Mouse (Mus musculus) cortical plate, adult 2 months (tissue): ENCODE measurements around the gene Henmt1. TPM values are rescaled to one million over a fixed set of nuclear protein-coding genes. Genes with fewer than 3 reads are reported as not detected.

Experiments used
- H3K27ac ChIP-seq: fragments of 200-500 bp; 2 replicates; pipeline ENCODE4 v1.5.1; 2012; ENCODE audit warnings: low read length, control low read depth, inconsistent platforms; ENCODE audit not compliant: insufficient read depth
- H3K4me1 ChIP-seq: fragments of 200-500 bp; 2 replicates; pipeline ENCODE4 v1.6.1; 2011; ENCODE audit warnings: low read length; ENCODE audit not compliant: control insufficient read depth, insufficient read depth
- H3K4me3 ChIP-seq: fragments of 200-500 bp; 2 replicates; pipeline ENCODE4 v1.5.1; 2011; ENCODE audit warnings: mild to moderate bottlenecking, low read length, control low read depth; ENCODE audit not compliant: insufficient read depth
- CTCF ChIP-seq: fragments of 200-500 bp; IDR thresholded peaks from 2 replicates; pipeline ENCODE4 v1.5.1; 2011; ENCODE audit warnings: mild to moderate bottlenecking, control low read depth, low read length; ENCODE audit not compliant: insufficient read depth; ENCODE audit errors: extremely low read depth
- POLR2A ChIP-seq: fragments of 200-500 bp; IDR thresholded peaks from 2 replicates; pipeline ENCODE4 v1.6.1; 2011; ENCODE audit warnings: mild to moderate bottlenecking, low read length, control low read depth; ENCODE audit not compliant: insufficient read depth; ENCODE audit errors: extremely low read depth
- polyA plus RNA-seq: library from polyadenylated mRNA; depleted of rRNA; stranded (reverse); fragments of >200 nt; gene quantifications from 2 replicates; pipeline ENCODE4 v1.2.3, GENCODE M21; 2012; rRNA removed

Gene Henmt1
- 1.5 and 1.7 TPM in 2 replicates for polyA plus RNA-seq

DNA sequence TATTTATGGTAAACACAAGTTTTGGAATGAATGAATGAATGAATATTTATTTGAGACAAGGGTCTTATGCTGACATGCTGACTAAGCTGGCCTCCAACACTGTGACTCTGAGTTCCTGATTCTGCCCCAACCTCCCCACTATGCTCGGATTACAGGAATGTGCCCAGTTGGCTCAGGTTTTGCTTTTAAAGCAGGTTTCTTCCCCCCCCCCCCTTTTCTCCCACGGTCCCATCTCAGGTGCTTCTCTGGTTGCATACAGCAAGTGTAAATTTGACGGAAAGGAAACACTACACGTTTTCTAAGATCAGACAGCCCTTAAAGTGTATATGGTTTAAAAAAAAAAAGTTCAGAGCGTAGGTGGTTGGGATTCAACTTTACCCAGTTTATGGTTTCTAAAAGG lies at the start of gene Henmt1:
Gene Henmt1 (plus strand): TSS at position 301 of the 400 bp plus-strand sequence.
- Histone ChIP-seq H3K4me1 (no peaks in the 10 kb centered on the region), H3K4me3 (peak within 1 kb of the TSS; percentile 18), H3K27ac (no peak within 1 kb of the TSS)
- TF ChIP-seq POLR2A (no peak), CTCF (no peak)

DNA sequence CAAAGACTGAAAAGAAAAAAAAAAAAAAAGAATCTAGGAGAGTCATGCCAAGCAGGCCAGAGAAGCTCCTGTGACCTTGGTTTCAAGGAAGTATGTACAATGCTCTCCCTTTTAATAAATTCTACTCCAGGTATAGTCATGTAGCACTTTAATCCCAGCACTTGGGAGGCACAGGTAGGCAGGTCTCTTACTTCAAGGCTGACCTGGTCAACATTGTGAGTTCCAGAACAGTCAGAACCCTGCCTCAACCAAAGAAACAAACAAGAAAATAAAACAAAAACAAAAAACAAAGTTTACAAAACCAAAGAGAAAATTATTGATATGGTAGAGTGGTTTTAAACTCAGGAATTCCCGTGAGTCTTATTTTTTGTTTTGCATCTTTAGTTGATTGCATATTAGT lies 49.8 kb upstream of the Henmt1 start, which contains the start of gene Fndc7:
Gene Fndc7 (minus strand): TSS at position 101 of the 400 bp plus-strand sequence.
- TF ChIP-seq CTCF (no peak), POLR2A (no peak)
- no peak within 1 kb of the TSS for H3K27ac ChIP-seq
- no peaks in the 10 kb centered on the region for H3K4me1 ChIP-seq

GRCm38 (mm10) chr3:108892080-108892479 lies 47.6 kb upstream of the Henmt1 start:
- TF ChIP-seq CTCF: no peak
- TF ChIP-seq POLR2A: no peak
- no peaks in the 10 kb centered on the region for H3K4me1 ChIP-seq
- H3K27ac ChIP-seq: no peak overlapping the region
- no peak overlapping the region for H3K4me3 ChIP-seq

More for the DNA sequence above, 49.8 kb upstream of the Henmt1 start, which contains the start of gene Fndc7:
- H3K4me3 ChIP-seq: no peak within 1 kb of the TSS

DNA sequence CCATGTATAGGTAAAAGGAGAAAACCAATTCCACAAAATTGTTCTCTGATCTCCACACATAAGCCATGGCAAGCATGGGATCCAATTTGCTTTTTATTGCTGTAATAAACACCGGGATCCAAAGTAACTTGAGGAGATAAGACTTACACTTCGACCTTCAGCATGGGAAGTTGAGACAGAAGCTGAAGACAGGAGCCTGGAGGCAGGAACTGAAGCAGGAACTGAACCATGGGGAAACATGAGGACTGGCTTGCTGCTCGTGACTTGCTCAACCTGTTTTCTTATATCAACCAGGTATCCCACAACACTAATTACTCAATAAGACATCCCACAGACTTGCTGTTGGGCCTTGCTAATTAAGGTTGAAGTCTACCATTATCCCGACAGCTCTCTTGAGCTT lies 46.8 kb upstream of the Henmt1 start:
- Histone ChIP-seq H3K4me3 (no peak overlapping the region), H3K27ac (no peak overlapping the region), H3K4me1 (no peaks in the 10 kb centered on the region)
- TF ChIP-seq CTCF (no peak), POLR2A (no peak)

GRCm38 (mm10) chr3:108898640-108899039 lies 41.0 kb upstream of the Henmt1 start:
- H3K27ac ChIP-seq: no peak overlapping the region
- H3K4me3 ChIP-seq: no peak overlapping the region
- H3K4me1 ChIP-seq: no peaks in the 10 kb centered on the region
- no peak for TF ChIP-seq CTCF
- TF ChIP-seq POLR2A: no peak

GRCm38 (mm10) chr3:108900147-108900546 lies 39.5 kb upstream of the Henmt1 start:
- Histone ChIP-seq H3K4me1 (no peaks in the 10 kb centered on the region), H3K4me3 (no peak overlapping the region), H3K27ac (no peak overlapping the region)
- TF ChIP-seq POLR2A: no peak
- TF ChIP-seq CTCF: no peak

DNA sequence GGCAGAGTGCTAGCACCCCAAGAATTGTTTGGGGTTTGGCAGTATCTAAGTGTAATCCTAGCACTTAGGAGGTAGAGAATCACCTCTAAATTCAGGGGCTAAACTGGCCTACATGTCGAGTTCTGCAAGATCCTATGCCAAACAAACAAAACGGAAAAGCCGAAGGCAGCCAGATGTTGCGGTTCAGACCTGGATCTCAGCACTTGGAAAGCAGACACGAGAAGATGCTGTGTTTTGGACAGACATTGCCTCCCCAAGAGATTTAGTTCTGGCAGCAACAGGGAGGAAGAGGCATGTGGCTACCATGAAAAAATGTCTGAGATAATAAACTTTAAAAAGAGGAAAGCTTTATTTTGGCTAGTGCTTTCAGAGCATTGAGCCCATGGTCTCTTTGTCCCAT lies 39.0 kb upstream of the Henmt1 start:
- TF ChIP-seq CTCF: no peak
- TF ChIP-seq POLR2A: no peak
- no peaks in the 10 kb centered on the region for H3K4me1 ChIP-seq
- H3K4me3 ChIP-seq: no peak overlapping the region
- H3K27ac ChIP-seq: no peak overlapping the region

DNA sequence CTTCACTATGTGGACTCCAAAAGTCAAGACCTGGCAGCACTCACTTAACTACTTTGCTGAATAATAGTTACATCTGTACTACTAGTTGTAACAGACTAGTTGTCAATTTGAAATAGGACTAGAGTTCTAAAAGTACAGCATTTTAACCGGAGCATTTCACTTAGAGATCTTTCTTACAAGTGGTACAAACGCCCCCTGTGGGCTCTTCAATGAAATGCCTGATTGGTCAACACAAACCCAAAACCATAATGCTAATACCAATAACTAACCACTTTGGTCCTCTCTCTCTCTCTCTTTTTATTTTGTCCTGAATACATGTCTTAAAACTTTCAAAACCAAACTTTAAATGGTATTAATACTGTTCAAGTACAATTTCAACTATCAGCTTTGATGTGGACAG lies 37.6 kb upstream of the Henmt1 start:
- Histone ChIP-seq H3K4me3 (no peak overlapping the region), H3K27ac (no peak overlapping the region), H3K4me1 (no peaks in the 10 kb centered on the region)
- no peak for TF ChIP-seq POLR2A
- TF ChIP-seq CTCF: no peak

DNA sequence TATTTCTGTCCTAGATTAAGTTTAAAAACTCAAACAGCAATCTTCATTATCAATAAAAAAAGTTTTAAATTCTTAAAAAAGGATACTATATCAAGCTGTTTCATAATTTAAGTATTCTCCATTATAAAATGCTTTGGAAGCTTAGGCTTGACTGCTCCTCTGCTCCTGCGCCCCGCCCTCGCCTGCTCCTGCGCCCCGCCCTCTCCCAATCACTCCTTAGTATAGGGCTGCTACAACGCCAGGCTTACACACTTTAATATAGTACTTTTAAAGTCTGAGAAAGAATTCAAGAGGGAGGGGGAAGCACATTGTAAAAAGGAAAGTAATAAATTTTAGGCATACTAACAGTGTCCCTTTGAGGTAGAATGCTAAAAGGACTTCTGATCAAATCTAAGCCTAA lies 36.7 kb upstream of the Henmt1 start:
- Histone ChIP-seq H3K4me3 (no peak overlapping the region), H3K27ac (no peak overlapping the region), H3K4me1 (no peaks in the 10 kb centered on the region)
- TF ChIP-seq POLR2A (no peak), CTCF (no peak)

DNA sequence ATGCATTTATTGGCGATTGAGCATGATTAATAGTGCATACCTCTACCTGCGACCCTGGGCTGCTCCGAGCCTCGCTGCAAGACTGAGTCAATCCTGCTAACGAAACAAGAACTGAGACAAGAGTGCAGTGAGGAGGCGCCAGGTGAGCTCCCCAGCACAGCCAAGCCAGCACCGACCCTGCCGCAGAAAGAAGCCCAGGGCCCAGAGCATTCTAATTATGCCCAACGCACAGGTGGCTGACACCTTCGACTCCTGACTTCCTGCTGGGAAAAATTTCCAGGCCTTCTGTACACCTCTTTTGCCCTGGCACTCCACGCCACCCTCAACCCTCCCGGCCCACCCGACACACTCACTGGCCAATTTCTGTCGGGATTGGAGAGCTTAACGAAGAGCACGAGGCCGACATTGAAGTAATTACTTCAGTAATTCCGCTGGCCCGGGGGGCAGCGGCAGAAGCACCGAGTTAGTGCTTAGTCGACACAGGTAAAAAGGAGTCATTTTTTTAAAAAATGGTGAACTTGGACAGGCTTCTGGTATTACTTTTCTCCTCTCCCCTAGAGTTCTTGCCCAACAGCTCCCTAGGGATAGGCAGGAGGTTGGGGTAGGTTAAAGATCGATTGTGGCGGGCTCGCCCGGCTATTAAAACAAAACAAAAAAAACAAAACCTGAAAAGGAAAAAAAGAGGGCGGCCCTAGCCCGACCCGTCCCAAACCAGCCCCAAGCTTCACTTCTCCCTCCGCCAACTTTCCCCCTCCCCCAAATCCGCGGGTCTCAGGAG lies 29.2 kb upstream of the Henmt1 start:
- no peak overlapping the region for H3K27ac ChIP-seq
- TF ChIP-seq CTCF (no peak), POLR2A (no peak)
- H3K4me1 ChIP-seq: no peaks in the 10 kb centered on the region; the same call in 1 of the 2 replicates
- H3K4me3 ChIP-seq: peak overlapping the region; percentile 69
